Comparison of ENCODE assay signal across 13 mouse cellular contexts in genomic region chr9:91383441-91384135, GRCm38 (mm10). TPM values are rescaled to one million over a fixed set of nuclear protein-coding genes. Genes with fewer than 3 reads are reported as not detected.
DNase-seq lines count a peak whose midpoint lies in the region; ATAC-seq lines count a peak whose summit lies in the region.
"Had no signal": no experiment of that assay in that cellular context is flagged by ENCODE, and none has a peak within 500 bp of the region (broad histone marks: within the 10 kb centered on the region; RNA-seq: fewer than 3 reads in every experiment).

No protein-coding gene starts in this region.

- WGBS in intestine, embryonic 14.5 days: 2% methylated on average over 28 of the region's 28 CpGs
- 1% methylated on average over 28 of the region's 28 CpGs for WGBS in intestine, embryonic 15.5 days
- 1% methylated on average over 28 of the region's 28 CpGs for WGBS in hindbrain, embryonic 14.5 days
- under 1% methylated on average over 28 of the region's 28 CpGs for WGBS in neural tube, embryonic 13.5 days
- 1% methylated on average over 28 of the region's 28 CpGs for WGBS in intestine, embryonic 16.5 days

- H3K4me2 ChIP-seq in intestine, embryonic 14.5 days (ENCODE audit: low read length): no peak overlapping the region
- no peak overlapping the region for H3K4me2 ChIP-seq in intestine, embryonic 15.5 days (replicated peaks)
- peak overlapping the region; percentile 76 for H3K4me2 ChIP-seq in hindbrain, embryonic 14.5 days (replicated peaks)
- H3K4me2 ChIP-seq in neural tube, embryonic 13.5 days: peak overlapping the region; percentile 75
- no peak overlapping the region for H3K4me2 ChIP-seq in intestine, embryonic 16.5 days (ENCODE audit: low read depth, low read length)
- H3K4me2 ChIP-seq: embryonic facial prominence, embryonic 15.5 days; heart, embryonic 15.5 days had no signal

- H3K27ac ChIP-seq in intestine, embryonic 14.5 days (ENCODE audit: low read depth): no peak overlapping the region
- H3K27ac ChIP-seq in intestine, embryonic 15.5 days: no peak overlapping the region
- peak overlapping the region; percentile 93 for H3K27ac ChIP-seq in hindbrain, embryonic 14.5 days
- peak overlapping the region; percentile 98 for H3K27ac ChIP-seq in neural tube, embryonic 13.5 days (replicated peaks)
- H3K27ac ChIP-seq in intestine, embryonic 16.5 days (ENCODE audit: low read length): no peak overlapping the region
- H3K27ac ChIP-seq: embryonic facial prominence, embryonic 15.5 days; heart, embryonic 15.5 days had no signal

- DNase-seq in intestine, embryonic 14.5 days (ENCODE audit: low spot score): peak; percentile 53
- peak; percentile 58 for DNase-seq in embryo, embryonic 11 days
- peak; percentile 54 for DNase-seq in hindbrain, embryonic 14.5 days (ENCODE audit: low spot score)
- DNase-seq in frontal cortex, adult 2 months (ENCODE audit: extremely low spot score in 1 of 2, low spot score in 1 of 2): no peak
- DNase-seq in left cerebral cortex, postnatal 25 days (ENCODE audit: low spot score in 2 of 2): no peak
- DNase-seq: kidney, postnatal 36 days; lung, adult 2 months had no signal

- no peak for ATAC-seq in intestine, embryonic 14.5 days (replicated peaks; ENCODE audit: low FRiP score, low TSS enrichment, low read depth)
- no peak for ATAC-seq in intestine, embryonic 15.5 days
- ATAC-seq in hindbrain, embryonic 14.5 days (ENCODE audit: low FRiP score): peak; percentile 55; the same call in 1 of the 2 replicates
- peak; percentile 40 for ATAC-seq in neural tube, embryonic 13.5 days (ENCODE audit: low read depth)
- no peak for ATAC-seq in intestine, embryonic 16.5 days

- no peaks in the 10 kb centered on the region for H3K36me3 ChIP-seq in intestine, embryonic 14.5 days (ENCODE audit: control insufficient read depth, insufficient read depth, low read length)
- H3K36me3 ChIP-seq in intestine, embryonic 15.5 days: no peaks in the 10 kb centered on the region
- no peaks in the 10 kb centered on the region for H3K36me3 ChIP-seq in hindbrain, embryonic 14.5 days (replicated peaks; ENCODE audit: control insufficient read depth, insufficient read depth)
- no peaks in the 10 kb centered on the region for H3K36me3 ChIP-seq in neural tube, embryonic 13.5 days
- no peaks in the 10 kb centered on the region for H3K36me3 ChIP-seq in intestine, embryonic 16.5 days (ENCODE audit: control insufficient read depth, insufficient read depth, low read length)
- H3K36me3 ChIP-seq: embryonic facial prominence, embryonic 15.5 days; heart, embryonic 15.5 days had no signal

- no peak overlapping the region for H3K4me3 ChIP-seq in intestine, embryonic 14.5 days (ENCODE audit: low read depth, low read length)
- no peak overlapping the region for H3K4me3 ChIP-seq in intestine, embryonic 15.5 days (replicated peaks)
- H3K4me3 ChIP-seq in hindbrain, embryonic 14.5 days (replicated peaks; ENCODE audit: low read length): peak overlapping the region; percentile 41
- peak overlapping the region; percentile 51 for H3K4me3 ChIP-seq in neural tube, embryonic 13.5 days
- H3K4me3 ChIP-seq in intestine, embryonic 16.5 days (ENCODE audit: low read length): no peak overlapping the region
- H3K4me3 ChIP-seq: embryonic facial prominence, embryonic 15.5 days; heart, embryonic 15.5 days had no signal

- intact Hi-C loops in left cerebral cortex, postnatal 25 days (cut with DNase I): no loop called here

- H3K9ac ChIP-seq in intestine, embryonic 14.5 days (ENCODE audit: low read length): no peak overlapping the region
- no peak overlapping the region for H3K9ac ChIP-seq in intestine, embryonic 15.5 days
- peak overlapping the region; percentile 72 for H3K9ac ChIP-seq in hindbrain, embryonic 14.5 days
- H3K9ac ChIP-seq in neural tube, embryonic 13.5 days: peak overlapping the region; percentile 82
- H3K9ac ChIP-seq in intestine, embryonic 16.5 days (ENCODE audit: low read depth, low read length): no peak overlapping the region
- H3K9ac ChIP-seq: embryonic facial prominence, embryonic 15.5 days; heart, embryonic 15.5 days had no signal

- no peaks in the 10 kb centered on the region for H3K9me3 ChIP-seq in intestine, embryonic 14.5 days (ENCODE audit: control insufficient read depth, low read length)
- H3K9me3 ChIP-seq in intestine, embryonic 15.5 days: no peaks in the 10 kb centered on the region
- H3K9me3 ChIP-seq in hindbrain, embryonic 14.5 days (ENCODE audit: control insufficient read depth, low read length): no peaks in the 10 kb centered on the region
- H3K9me3 ChIP-seq in neural tube, embryonic 13.5 days: no peaks in the 10 kb centered on the region
- no peaks in the 10 kb centered on the region for H3K9me3 ChIP-seq in intestine, embryonic 16.5 days (ENCODE audit: control insufficient read depth, low read length)
- H3K9me3 ChIP-seq: embryonic facial prominence, embryonic 15.5 days; heart, embryonic 15.5 days had no signal

- H3K27me3 ChIP-seq in intestine, embryonic 14.5 days (replicated peaks; ENCODE audit: control insufficient read depth, insufficient read depth, low read length): peaks cover 100% of the 10 kb centered on the region
- H3K27me3 ChIP-seq in intestine, embryonic 15.5 days (replicated peaks): peaks cover 95% of the 10 kb centered on the region
- peaks cover 85% of the 10 kb centered on the region for H3K27me3 ChIP-seq in hindbrain, embryonic 14.5 days (ENCODE audit: control insufficient read depth, insufficient read depth, low read length)
- peaks cover 86% of the 10 kb centered on the region for H3K27me3 ChIP-seq in neural tube, embryonic 13.5 days
- peaks cover 94% of the 10 kb centered on the region for H3K27me3 ChIP-seq in intestine, embryonic 16.5 days (replicated peaks; ENCODE audit: control insufficient read depth, insufficient read depth, low read length)

- H3K4me1 ChIP-seq in intestine, embryonic 14.5 days (replicated peaks; ENCODE audit: control insufficient read depth, insufficient read depth, low read length): peaks cover 4% of the 10 kb centered on the region; the same call in 1 of the 2 replicates
- peaks cover 7% of the 10 kb centered on the region; the same call in 1 of the 2 replicates for H3K4me1 ChIP-seq in intestine, embryonic 15.5 days (replicated peaks)
- H3K4me1 ChIP-seq in hindbrain, embryonic 14.5 days (replicated peaks; ENCODE audit: control insufficient read depth, insufficient read depth, low read length): peaks cover 4% of the 10 kb centered on the region; the same call in 1 of the 2 replicates
- H3K4me1 ChIP-seq in neural tube, embryonic 13.5 days (replicated peaks): peaks cover 60% of the 10 kb centered on the region
- H3K4me1 ChIP-seq in intestine, embryonic 16.5 days (ENCODE audit: control insufficient read depth, insufficient read depth, low read length): peaks cover 5% of the 10 kb centered on the region; the same call in 1 of the 2 replicates

RNA-seq across cellular contexts. Expression of gene Zic1, which starts 18.0 kb away (rescaled TPM):
- not detected in 2 replicates for polyA plus RNA-seq in intestine, embryonic 14.5 days (2014; fragmentation: Nextera tagmentation; extraction: Ambion mirVana)
- polyA plus RNA-seq in intestine, embryonic 15.5 days (2015; fragmentation: Nextera tagmentation; extraction: Ambion mirVana): 0.09 TPM in 1 of 2 replicates, not detected in the other
- 21.4 and 25.1 TPM in 2 replicates for polyA plus RNA-seq in hindbrain, embryonic 14.5 days (2014; fragmentation: Nextera tagmentation; extraction: Ambion mirVana)
- 16.5 and 19.9 TPM in 2 replicates for polyA plus RNA-seq in neural tube, embryonic 13.5 days (2015; fragmentation: Nextera tagmentation; extraction: Ambion mirVana)
- polyA plus RNA-seq in frontal cortex, adult 2 months (2012; rRNA removed): 113 and 143 TPM in 2 replicates
- not detected in 2 replicates for polyA plus RNA-seq in intestine, embryonic 16.5 days (2015; fragmentation: Nextera tagmentation; extraction: Ambion mirVana)
- total RNA-seq in left cerebral cortex, postnatal 25 days (2021): 10 to 100 TPM; 11.1 to 11.7 TPM
- polyA plus RNA-seq: stomach, embryonic 16.5 days had no signal

RNA-seq across cellular contexts. Expression of gene Zic4, which starts 21.4 kb away (rescaled TPM):
- not detected in 2 replicates for polyA plus RNA-seq in intestine, embryonic 14.5 days (2014; fragmentation: Nextera tagmentation; extraction: Ambion mirVana)
- polyA plus RNA-seq in intestine, embryonic 15.5 days (2015; fragmentation: Nextera tagmentation; extraction: Ambion mirVana): 0.16 TPM in 1 of 2 replicates, not detected in the other
- 47.8 and 54.9 TPM in 2 replicates for polyA plus RNA-seq in hindbrain, embryonic 14.5 days (2014; fragmentation: Nextera tagmentation; extraction: Ambion mirVana)
- 43.0 and 51.6 TPM in 2 replicates for polyA plus RNA-seq in neural tube, embryonic 13.5 days (2015; fragmentation: Nextera tagmentation; extraction: Ambion mirVana)
- 9.9 and 10.3 TPM in 2 replicates for polyA plus RNA-seq in frontal cortex, adult 2 months (2012; rRNA removed)
- polyA plus RNA-seq in intestine, embryonic 16.5 days (2015; fragmentation: Nextera tagmentation; extraction: Ambion mirVana): not detected in 2 replicates
- 1 to 10 TPM; 2.3 to 3.0 TPM for total RNA-seq in left cerebral cortex, postnatal 25 days (2021)
- polyA plus RNA-seq: heart, embryonic 15.5 days; lung, adult 2 months; stomach, embryonic 16.5 days had no signal

Comparison
In these comparisons a context has a peak if more than half of its experiments do, and no peak if none do; other contexts are left out.
1. ATAC-seq: peak in hindbrain, embryonic 14.5 days (single experiment) and neural tube, embryonic 13.5 days (single experiment); none in intestine, embryonic 14.5 days (single experiment), intestine, embryonic 15.5 days (single experiment) and intestine, embryonic 16.5 days (single experiment).
2. DNase-seq: peak in intestine, embryonic 14.5 days (single experiment), embryo, embryonic 11 days (single experiment) and hindbrain, embryonic 14.5 days (single experiment); none in frontal cortex, adult 2 months (0 of 2) and left cerebral cortex, postnatal 25 days (0 of 2).
3. H3K27ac ChIP-seq: peak in hindbrain, embryonic 14.5 days (single experiment) and neural tube, embryonic 13.5 days (single experiment); none in intestine, embryonic 14.5 days (single experiment), intestine, embryonic 15.5 days (single experiment) and intestine, embryonic 16.5 days (single experiment).
4. H3K4me2 ChIP-seq: peak in hindbrain, embryonic 14.5 days (single experiment) and neural tube, embryonic 13.5 days (single experiment); none in intestine, embryonic 14.5 days (single experiment), intestine, embryonic 15.5 days (single experiment) and intestine, embryonic 16.5 days (single experiment).
5. H3K4me3 ChIP-seq: peak in hindbrain, embryonic 14.5 days (single experiment) and neural tube, embryonic 13.5 days (single experiment); none in intestine, embryonic 14.5 days (single experiment), intestine, embryonic 15.5 days (single experiment) and intestine, embryonic 16.5 days (single experiment).
6. H3K9ac ChIP-seq: peak in hindbrain, embryonic 14.5 days (single experiment) and neural tube, embryonic 13.5 days (single experiment); none in intestine, embryonic 14.5 days (single experiment), intestine, embryonic 15.5 days (single experiment) and intestine, embryonic 16.5 days (single experiment).
7. RNA of gene Zic1, which starts 18.0 kb away (polyA plus RNA-seq): 113 to 143 TPM in frontal cortex, adult 2 months, 21.4 to 25.1 TPM in hindbrain, embryonic 14.5 days and 16.5 to 19.9 TPM in neural tube, embryonic 13.5 days; not detected in intestine, embryonic 14.5 days, 0.09 TPM in intestine, embryonic 15.5 days and not detected in intestine, embryonic 16.5 days; every median in the first group is over 10 times any median in the second.